Mouse (Mus musculus) gastrocnemius, postnatal 25 days (tissue): Measurements from ENCODE around the gene Pex11g. TPM values are rescaled to one million over a fixed set of nuclear protein-coding genes. Genes with fewer than 3 reads are reported as not detected.

Experiments
- DNase-seq: peaks from one replicate; pipeline ENCODE4 v3.0.0; 2022
- total RNA-seq, 2 experiments: library from RNA; stranded (reverse); gene quantifications; 1 replicate in 1 of 2; 2 replicates in 1 of 2; pipeline ENCODE4 v1.2.3; 2021

Pex11g gene
- total RNA-seq, 2 experiments from 2014 or later = 2.5 to 3.1 TPM

DNA sequence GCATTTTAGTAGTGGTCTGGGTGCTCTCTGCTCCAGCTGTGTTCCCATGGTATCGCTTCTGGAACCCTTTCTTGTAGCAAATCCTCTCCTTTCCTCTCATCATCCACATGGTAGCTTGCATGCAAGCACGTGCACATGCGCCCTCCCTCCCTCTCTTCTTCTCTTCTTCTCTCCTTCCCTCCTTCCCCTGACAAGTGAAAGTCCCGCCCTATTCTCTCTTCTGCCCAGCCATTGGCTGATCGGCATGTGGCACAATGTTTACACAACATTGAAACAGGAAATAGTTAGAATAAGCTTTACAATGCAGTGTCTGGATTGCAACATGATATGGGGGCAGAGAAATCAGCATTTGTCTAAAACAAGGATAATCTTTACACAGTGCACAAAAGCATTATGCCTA is 14.1 kb upstream of the Pex11g start:
- DNase-seq = no peak

DNA sequence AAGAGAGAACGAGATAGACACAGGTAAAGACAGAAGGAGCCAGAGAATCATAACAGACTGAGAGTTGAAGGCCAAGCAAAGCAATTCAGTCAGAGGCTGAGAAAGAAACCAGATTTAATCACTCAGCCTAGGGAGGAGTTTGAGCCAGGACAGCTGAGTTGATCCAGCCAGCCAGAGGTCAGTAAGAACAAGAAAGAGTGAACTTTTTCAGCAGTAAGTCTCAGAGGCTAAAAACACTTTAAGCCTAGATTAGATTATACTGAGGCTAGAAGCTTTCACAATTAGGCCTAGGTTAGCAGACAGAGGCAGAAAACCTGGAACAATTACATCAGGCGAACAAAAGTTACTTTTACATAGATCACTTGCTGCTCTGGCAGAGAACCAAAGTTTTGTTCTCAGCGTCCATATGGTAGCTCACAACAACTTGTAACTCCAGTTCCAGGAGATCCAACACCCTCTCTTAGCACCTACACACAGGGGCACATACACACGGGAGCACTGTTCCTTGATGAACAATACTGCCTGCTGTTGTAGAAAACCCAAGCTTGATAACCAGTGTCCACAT is 12.8 kb upstream of the Pex11g start:
- no peak for DNase-seq

- DNase-seq = no peak
Observed at GRCm38 (mm10) chr8:3475715-3476429, 8.4 kb upstream of the Pex11g start.

DNA sequence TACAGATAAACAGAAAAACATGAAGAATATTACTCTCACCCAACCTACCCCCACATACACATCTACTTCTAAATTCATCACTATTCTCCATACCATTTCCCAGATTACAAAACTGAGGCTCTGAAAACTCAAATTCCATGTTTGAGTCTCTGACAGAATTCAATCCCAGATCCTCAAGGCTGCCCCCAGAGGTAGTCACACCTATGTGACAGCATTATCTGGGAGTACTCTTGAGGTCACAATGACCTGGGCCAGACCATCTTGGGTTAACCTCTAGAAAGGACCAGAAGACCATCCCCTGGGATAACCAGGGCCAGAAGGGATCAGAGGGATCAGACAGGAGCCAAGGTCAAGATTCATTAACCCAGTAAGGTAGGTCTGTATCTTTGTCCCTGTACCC is 3.1 kb upstream of the Pex11g start, which contains the start of gene Tex45:
Gene Tex45 (plus strand): TSS at position 301 of the 400 bp plus-strand sequence.
- no peak for DNase-seq

GRCm38 (mm10) chr8:3468838-3469237 is 1.4 kb upstream of the Pex11g start:
- no peak for DNase-seq

DNA sequence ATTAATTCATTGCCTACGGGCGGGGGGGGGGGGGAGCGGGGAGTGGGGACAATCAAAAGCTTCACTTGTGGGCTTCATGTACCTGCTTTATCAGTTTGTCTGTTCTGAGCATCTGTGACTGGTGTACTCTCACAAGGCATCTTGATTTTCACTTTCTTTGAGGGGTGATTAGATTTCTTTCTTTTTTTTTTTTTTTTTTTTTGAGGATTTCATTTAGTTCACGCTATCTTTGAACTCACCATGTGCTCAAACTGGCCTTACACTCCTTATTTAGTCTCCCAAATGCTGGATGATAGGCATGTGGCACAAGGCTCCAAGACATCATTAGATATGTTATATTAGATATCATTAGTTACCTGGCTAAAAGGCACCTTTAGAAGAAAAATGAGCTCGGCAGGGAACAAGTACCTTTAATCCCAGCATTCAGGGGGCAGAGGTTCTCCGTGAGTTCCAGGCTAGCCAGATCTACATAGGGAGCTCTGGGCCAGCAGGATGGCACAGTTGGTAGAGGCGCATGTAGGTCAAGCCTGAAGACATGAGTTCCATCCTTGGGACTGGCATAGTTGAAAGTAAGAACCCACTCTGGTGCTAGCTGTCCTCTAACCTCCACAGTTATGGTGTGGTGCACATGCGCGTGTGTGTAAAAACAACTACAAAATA is 536 bp upstream of the Pex11g start:
- DNase-seq = no peak

- no peak for DNase-seq
Observed at GRCm38 (mm10) chr8:3464309-3464708, 3.2 kb downstream of the Pex11g start.

GRCm38 (mm10) chr8:3463248-3463647 is 4.2 kb downstream of the Pex11g start:
- DNase-seq = no peak

- DNase-seq = no peak
Observed at GRCm38 (mm10) chr8:3451992-3452391, 15.5 kb downstream of the Pex11g start.

- DNase-seq = no peak
Observed at GRCm38 (mm10) chr8:3450670-3451069, 16.8 kb downstream of the Pex11g start.

DNA sequence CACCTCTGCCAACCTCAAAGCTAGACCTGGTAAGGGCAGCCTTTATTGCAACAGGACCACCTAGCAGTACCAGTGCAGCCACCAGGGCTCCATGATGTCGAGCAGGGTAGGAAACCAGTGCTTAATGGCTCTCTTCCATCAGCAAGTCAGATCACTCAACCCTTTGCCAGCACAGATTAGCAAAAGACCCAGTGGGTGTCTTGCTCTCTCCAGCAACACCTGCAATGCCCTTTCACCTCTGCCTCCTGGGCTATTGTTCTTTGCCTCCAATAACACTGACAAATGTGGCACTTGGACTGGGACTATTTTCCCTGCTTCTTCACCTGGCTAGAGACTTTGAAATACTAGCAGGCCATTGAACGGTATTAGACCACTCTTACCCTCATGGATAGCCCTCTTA is 18.3 kb downstream of the Pex11g start:
- no peak for DNase-seq

- DNase-seq = no peak
Observed at GRCm38 (mm10) chr8:3439510-3439909, 28.0 kb downstream of the Pex11g start.

- no peak for DNase-seq
Observed at GRCm38 (mm10) chr8:3436492-3436891, 31.0 kb downstream of the Pex11g start.

DNA sequence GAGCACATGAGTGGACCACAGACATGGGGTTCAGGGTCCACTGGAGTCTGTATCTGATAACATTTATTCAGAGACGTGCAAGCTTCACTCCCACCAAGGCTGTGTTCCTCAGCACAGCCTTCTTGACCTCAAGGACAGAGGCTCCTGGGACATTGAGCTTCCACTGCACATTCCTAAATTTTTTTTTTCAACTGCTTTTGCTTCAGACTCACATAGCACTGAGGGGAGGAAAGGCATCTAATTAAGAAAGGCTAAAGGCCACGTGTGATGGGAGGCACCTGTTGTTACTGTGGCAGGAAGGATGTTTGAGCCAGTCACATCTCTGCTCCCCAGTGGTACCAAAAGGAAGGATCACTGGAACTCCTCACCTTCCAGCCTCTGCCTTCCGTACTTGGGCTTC is 36.4 kb downstream of the Pex11g start:
- no peak for DNase-seq

DNA sequence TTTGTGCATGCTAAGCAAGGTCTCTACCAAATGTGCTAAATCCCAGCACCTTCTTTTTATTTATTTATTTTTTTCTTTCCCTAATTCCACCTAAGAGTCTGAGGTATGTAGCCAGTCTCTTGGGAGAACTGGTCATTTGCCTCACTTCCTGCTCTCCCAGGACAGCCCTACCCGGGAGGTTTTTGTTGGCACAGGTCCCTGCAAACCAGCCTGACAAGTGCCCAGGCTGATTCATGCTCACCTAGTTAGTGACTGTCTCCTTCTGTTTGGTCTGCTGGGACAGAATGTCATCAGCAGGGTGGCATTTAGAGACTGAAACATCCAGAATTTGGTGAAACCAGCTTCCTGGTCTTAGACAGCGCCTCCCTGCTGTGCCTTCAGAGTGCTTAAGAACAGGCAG is 37.5 kb downstream of the Pex11g start:
- no peak for DNase-seq

DNA sequence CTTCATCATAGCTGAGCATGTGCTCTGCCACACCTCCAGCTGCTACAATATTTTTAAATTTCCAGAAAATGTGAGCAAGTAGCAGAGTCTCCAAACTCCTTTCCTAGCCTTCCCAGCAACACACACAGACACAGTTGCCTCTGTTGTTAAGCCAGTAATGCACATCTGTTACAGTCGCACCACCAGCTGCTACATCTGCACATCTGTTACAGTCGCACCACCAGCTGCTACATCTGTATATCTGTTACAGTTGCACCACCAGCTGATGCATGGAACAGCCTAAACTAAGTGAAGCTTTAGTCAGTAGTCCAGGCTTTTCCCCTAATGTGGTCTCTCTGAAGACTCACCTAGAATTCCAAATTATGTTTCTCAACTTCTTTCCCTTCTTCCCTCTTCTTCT is 39.1 kb downstream of the Pex11g start:
- DNase-seq = no peak

GRCm38 (mm10) chr8:3426211-3426610 is 41.3 kb downstream of the Pex11g start:
- DNase-seq = no peak

- no peak for DNase-seq
Observed at GRCm38 (mm10) chr8:3425217-3425616, 42.3 kb downstream of the Pex11g start.

GRCm38 (mm10) chr8:3421507-3421906 is 46.0 kb downstream of the Pex11g start:
- DNase-seq = no peak

DNA sequence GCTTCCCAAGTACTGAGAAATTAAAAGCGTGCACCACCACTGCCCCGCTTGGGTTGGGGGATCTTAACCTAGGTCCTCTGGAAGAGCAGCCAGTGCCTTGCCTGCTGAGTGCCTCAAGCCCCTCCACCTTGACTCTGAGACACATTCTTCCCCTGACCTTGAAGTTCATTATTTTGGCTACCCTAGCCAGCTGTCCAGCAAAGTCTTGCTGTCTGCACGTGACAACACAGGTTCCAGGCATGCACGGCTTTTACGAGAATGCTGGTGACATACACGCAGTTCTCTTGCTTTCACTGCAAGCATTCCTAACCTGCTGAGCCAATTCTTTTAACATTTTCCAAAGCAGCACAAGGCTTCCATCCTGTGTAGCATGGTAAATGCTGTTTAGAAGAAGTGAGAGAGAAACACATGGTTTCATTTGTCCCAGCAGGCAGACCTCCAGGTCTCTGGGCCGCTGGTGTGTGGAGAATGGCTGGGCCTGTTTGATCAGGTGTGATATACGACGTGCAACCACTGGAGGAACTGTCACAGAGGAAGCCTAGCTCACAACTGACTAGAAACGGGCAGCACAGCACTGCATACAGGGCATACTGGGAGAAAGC is 47.3 kb downstream of the Pex11g start:
- DNase-seq = no peak

GRCm38 (mm10) chr8:3418101-3418500 is 49.4 kb downstream of the Pex11g start:
- no peak for DNase-seq

DNA sequence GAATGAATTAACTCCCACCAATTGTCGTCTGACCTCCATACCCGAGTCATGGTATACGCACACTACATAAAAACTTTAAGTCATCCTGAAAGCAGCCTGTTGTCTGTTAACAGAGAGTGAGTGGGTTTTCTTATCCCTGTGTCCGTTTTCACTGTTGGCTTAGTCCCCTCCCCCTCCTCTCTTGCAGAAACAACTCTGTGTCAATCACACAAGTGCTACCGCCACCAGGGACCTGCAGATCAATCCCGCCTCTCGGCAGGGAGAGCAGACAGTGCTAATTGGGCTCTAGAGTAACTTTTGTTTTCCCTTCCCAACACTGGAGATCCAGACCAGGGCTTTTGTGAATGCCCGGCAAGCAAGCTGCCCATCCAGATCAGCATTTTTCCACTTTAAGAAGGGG is 50.0 kb downstream of the Pex11g start:
- DNase-seq = no peak

DNA sequence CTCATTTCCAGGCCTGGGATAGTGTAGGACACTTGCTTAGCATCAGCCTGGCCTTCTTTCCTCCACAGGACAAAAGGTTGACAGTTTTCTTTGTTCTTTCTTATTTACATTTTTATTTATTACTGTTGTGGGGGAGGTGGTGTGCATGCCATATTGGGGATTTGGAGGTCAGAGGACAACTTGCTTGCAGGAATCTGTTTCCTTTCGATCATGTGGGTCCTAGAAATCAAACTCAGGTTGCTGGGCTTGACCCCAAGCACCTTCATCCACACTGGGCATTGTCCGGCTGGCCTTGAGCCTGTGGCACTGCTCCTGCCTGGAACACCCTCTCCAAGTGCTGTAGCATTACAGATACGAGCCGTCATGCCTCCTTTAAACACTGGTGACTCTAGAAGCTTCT is 50.6 kb downstream of the Pex11g start:
- no peak for DNase-seq
